Mouse (Mus musculus): ENCODE data around the gene Slco4c1. TPM values are rescaled to one million over a fixed set of nuclear protein-coding genes. Genes with fewer than 3 reads are reported as not detected.

Gene Slco4c1
- not detected for total RNA-seq (2023)

GRCm38 (mm10) chr1:96871528-96872360, at the start of gene Slco4c1:
Slco4c1 (minus strand) TSS chr1:96872171.

